Mouse (Mus musculus) lung, embryonic 15.5 days (tissue): ENCODE measurements around the gene 4930447C04Rik. TPM values are rescaled to one million over a fixed set of nuclear protein-coding genes. Genes with fewer than 3 reads are reported as not detected.

Source experiments
- ATAC-seq: fragments of 200-750 bp; cut with Nextera tagmentation; 2 replicates; pipeline ENCODE4 v1.8.0; 2017; ENCODE audit warnings: moderate number of reproducible peaks, borderline replicate concordance; ENCODE audit not compliant: low FRiP score, low TSS enrichment; ENCODE audit errors: extremely low read depth
- H3K27ac ChIP-seq: fragments of 300-500 bp; sonication (generic); 2 replicates; pipeline ENCODE4 v1.5.1; 2015; ENCODE audit warnings: moderate library complexity, mild to moderate bottlenecking, inconsistent platforms
- H3K27me3 ChIP-seq: fragments of 300-500 bp; sonication (generic); 2 replicates; pipeline ENCODE4 v1.6.1; 2015; ENCODE audit warnings: inconsistent platforms
- H3K36me3 ChIP-seq: fragments of 300-500 bp; sonication (generic); 2 replicates; pipeline ENCODE4 v1.6.1; 2015; ENCODE audit warnings: inconsistent platforms
- H3K4me1 ChIP-seq: fragments of 300-500 bp; sonication (generic); 2 replicates; pipeline ENCODE4 v1.6.1; 2015; ENCODE audit warnings: inconsistent platforms
- H3K4me2 ChIP-seq: fragments of 300-500 bp; sonication (generic); 2 replicates; pipeline ENCODE4 v1.6.1; 2015; ENCODE audit warnings: inconsistent platforms, mild to moderate bottlenecking, moderate library complexity
- H3K4me3 ChIP-seq: fragments of 300-500 bp; sonication (generic); 2 replicates; pipeline ENCODE4 v1.5.1; 2015; ENCODE audit warnings: mild to moderate bottlenecking, inconsistent platforms
- H3K9ac ChIP-seq: fragments of 300-500 bp; sonication (generic); 2 replicates; pipeline ENCODE4 v1.6.1; 2015; ENCODE audit warnings: inconsistent platforms
- H3K9me3 ChIP-seq: fragments of 300-500 bp; sonication (generic); 2 replicates; pipeline ENCODE4 v1.6.1; 2016; ENCODE audit warnings: inconsistent platforms
- WGBS: fragments of 180-500 bp; shearing (Covaris S2); methylation state at CpG from one replicate; pipeline ENCODE4 v1.1.7; 2015; 5-methylcytosine and 5-hydroxymethylcytosine counted together
- polyA plus RNA-seq: library from polyadenylated mRNA; unstranded; fragments of >200 nt; fragmentation: Nextera tagmentation; extraction: Ambion mirVana; gene quantifications from 2 replicates; pipeline ENCODE4 v1.2.1, GENCODE M21; 2015

4930447C04Rik gene
- polyA plus RNA-seq, 1 experiment from 2014 or later: 1.3 TPM

DNA sequence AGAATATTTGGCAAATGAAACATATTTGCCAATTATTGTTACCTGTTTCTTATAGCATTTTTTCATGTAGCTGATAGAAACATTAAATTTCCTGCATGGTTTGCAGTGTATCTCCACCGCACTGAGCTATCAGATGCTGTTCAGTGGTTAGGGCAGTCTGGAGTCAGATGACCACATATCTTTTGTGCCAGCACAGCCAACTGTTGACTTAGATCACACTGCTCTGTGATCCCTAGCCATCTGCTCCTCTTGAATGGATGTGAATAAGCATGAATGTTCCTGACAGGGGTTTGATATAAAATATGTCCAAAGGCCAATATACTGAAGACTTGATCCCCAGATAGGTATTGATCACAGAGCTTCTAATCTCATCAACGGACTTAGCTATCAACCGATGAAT lies 17.9 kb upstream of the 4930447C04Rik start:
- no peak overlapping the region for H3K9ac ChIP-seq
- no peaks in the 10 kb centered on the region for H3K4me1 ChIP-seq
- no peak overlapping the region for H3K27ac ChIP-seq
- no peaks in the 10 kb centered on the region for H3K9me3 ChIP-seq
- H3K4me3 ChIP-seq: no peak overlapping the region
- H3K36me3 ChIP-seq: no peaks in the 10 kb centered on the region
- peaks cover 38% of the 10 kb centered on the region for H3K27me3 ChIP-seq
- 95% methylated on average over 3 of the region's 3 CpGs for WGBS
- ATAC-seq: no peak
- no peak overlapping the region for H3K4me2 ChIP-seq

DNA sequence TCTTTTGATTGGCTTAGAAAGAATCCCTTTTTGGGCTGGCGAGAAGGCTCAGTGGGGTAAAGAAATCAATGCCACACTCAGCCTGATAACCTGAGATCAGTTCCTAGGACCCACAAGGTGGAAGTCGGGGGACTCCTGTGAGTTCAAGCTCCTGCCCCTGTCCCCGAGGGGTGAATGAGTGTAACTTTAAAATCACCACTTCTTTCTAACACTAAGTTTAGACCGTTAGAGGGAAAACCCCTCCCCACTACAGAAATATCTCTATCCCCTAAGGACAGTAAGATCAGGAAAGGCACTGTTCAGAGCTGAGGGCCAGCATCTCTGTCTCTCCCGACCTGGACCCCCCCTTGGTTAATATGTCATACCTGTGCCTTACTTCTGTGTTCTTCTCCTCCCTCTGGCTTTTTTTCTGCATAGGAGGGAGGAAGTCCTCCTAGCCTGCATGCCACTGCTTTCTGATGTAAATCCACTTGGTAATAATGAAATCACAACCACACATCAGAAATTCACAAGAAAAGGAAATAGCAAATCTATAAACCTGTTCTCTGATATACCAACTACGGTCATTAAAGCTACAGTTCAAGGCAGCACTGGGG lies 17.4 kb upstream of the 4930447C04Rik start:
- no peaks in the 10 kb centered on the region for H3K36me3 ChIP-seq
- H3K9ac ChIP-seq: no peak overlapping the region
- no peak overlapping the region for H3K4me3 ChIP-seq
- H3K4me2 ChIP-seq: no peak overlapping the region
- WGBS: 68% methylated on average over 6 of the region's 6 CpGs
- H3K9me3 ChIP-seq: no peaks in the 10 kb centered on the region
- H3K27me3 ChIP-seq: peaks cover 42% of the 10 kb centered on the region
- no peak for ATAC-seq
- no peak overlapping the region for H3K27ac ChIP-seq
- no peaks in the 10 kb centered on the region for H3K4me1 ChIP-seq

DNA sequence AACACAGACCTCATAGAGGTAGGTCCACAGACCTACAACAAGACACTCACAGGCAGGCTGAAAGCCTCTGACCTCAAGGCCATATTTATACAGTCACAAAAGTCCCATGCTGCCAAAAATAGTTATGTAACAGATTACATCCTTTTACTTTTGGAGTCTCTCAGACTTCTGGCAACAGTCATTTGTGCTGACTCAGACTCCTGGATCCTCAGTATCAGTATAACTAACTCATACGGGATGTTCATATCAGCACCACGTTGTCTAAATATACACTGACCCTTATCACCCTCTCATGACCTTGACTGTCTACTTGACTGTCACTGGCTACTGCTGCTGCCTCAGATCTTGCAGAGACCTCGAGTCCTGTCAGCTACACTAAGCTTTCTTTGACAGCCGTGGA lies 14.3 kb upstream of the 4930447C04Rik start:
- Histone ChIP-seq H3K36me3 (no peaks in the 10 kb centered on the region), H3K9ac (no peak overlapping the region), H3K4me2 (no peak overlapping the region), H3K27ac (no peak overlapping the region), H3K4me1 (no peaks in the 10 kb centered on the region), H3K27me3 (peaks cover 68% of the 10 kb centered on the region), H3K4me3 (no peak overlapping the region), H3K9me3 (no peaks in the 10 kb centered on the region)
- no peak for ATAC-seq
- WGBS: 15% methylated on average over 4 of the region's 4 CpGs

DNA sequence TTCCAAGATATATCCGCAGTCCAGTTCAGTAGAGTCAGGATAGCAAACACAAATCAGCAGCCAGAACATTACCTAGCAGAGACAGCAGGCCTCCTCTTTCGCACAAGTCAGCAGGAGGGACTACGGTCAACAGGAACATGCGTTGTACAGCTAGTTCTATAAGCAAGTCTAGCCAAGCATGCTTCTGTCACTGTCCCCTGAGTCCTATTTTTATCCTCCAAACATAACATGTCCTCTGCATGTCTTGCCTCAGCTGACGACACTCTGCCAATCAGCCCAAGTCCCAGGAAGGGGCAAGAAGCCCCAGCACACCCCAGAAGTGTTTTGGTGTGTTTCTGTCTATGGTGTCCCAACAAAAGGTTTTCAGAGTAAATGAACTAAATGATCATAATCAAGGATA lies 13.3 kb upstream of the 4930447C04Rik start:
- 74% methylated on average over 5 of the region's 5 CpGs for WGBS
- no peak overlapping the region for H3K4me2 ChIP-seq
- no peaks in the 10 kb centered on the region for H3K9me3 ChIP-seq
- no peak overlapping the region for H3K27ac ChIP-seq
- H3K9ac ChIP-seq: no peak overlapping the region
- peaks cover 72% of the 10 kb centered on the region for H3K27me3 ChIP-seq
- H3K4me1 ChIP-seq: no peaks in the 10 kb centered on the region
- ATAC-seq: no peak
- no peak overlapping the region for H3K4me3 ChIP-seq
- H3K36me3 ChIP-seq: no peaks in the 10 kb centered on the region

DNA sequence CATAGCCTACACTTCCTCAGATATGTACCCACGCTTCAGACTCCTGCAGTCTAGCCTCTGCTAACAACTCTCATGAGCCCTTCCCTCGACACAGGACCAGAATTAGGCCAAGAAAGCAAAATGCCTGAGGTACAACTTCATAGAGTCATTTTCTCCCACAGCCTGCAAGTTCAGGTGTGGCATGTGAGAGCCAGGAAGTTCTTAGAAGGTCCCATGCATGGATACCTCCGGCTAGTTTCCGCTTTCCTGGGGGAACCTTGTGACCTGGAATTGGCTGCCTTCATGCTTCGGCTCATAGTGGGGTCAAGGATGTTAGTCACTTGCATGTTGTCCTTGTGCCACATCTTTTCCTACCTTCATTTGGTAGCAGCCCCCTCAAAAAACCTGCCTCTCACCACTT lies 12.5 kb upstream of the 4930447C04Rik start:
- H3K27me3 ChIP-seq: peaks cover 78% of the 10 kb centered on the region
- no peak overlapping the region for H3K4me2 ChIP-seq
- no peak for ATAC-seq
- H3K9ac ChIP-seq: no peak overlapping the region
- no peaks in the 10 kb centered on the region for H3K9me3 ChIP-seq
- no peak overlapping the region for H3K27ac ChIP-seq
- WGBS: 69% methylated on average over 5 of the region's 5 CpGs
- H3K36me3 ChIP-seq: no peaks in the 10 kb centered on the region
- no peaks in the 10 kb centered on the region for H3K4me1 ChIP-seq
- H3K4me3 ChIP-seq: no peak overlapping the region

DNA sequence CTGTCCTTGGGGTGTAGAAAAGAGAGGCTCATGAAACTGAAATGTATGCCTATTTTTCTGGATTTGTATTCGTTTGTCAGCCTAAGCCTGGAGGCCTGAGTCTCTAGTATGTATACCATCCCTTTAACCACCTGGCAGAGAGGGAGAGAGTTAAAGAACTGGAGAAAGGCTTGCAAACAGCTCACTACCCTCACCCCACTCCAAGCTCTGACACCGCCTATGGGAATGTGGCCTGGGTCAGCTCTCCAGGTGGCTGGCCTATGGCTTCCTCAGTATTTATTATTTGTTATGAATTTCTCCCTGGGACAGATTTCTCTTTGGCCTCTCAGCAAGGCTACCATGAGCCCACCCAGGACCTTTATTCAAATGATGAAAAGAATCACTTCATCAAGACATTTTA lies 6.8 kb upstream of the 4930447C04Rik start:
- H3K27me3 ChIP-seq: peaks cover 94% of the 10 kb centered on the region
- H3K27ac ChIP-seq: no peak overlapping the region
- no peak overlapping the region for H3K4me3 ChIP-seq
- no peaks in the 10 kb centered on the region for H3K36me3 ChIP-seq
- peaks cover 10% of the 10 kb centered on the region for H3K4me1 ChIP-seq
- H3K4me2 ChIP-seq: no peak overlapping the region
- H3K9ac ChIP-seq: no peak overlapping the region
- no peaks in the 10 kb centered on the region for H3K9me3 ChIP-seq
- 14% methylated on average over 2 of the region's 2 CpGs for WGBS
- ATAC-seq: no peak

DNA sequence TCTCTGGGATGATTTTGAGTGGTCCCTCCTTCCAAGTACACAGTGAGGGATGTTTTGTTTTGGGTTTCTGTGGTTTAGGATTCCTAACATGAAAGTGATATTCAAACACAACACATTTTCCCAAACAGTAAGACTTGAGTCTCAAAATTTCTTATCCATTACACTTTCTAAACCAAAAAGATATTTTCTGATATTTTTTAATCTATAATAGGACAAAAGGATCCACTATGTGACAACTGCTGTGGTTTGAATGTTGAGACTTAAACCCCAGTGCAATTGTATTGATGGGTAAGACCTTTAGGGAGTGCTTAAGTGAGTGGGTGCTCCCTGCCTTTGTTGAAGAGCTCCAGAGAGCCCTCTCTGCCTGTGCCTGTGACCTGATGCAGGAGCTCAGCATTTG lies 6.2 kb upstream of the 4930447C04Rik start:
- Histone ChIP-seq H3K27me3 (peaks cover 97% of the 10 kb centered on the region), H3K27ac (no peak overlapping the region), H3K4me3 (no peak overlapping the region), H3K36me3 (no peaks in the 10 kb centered on the region), H3K4me2 (no peak overlapping the region), H3K9ac (no peak overlapping the region), H3K4me1 (peaks cover 10% of the 10 kb centered on the region), H3K9me3 (no peaks in the 10 kb centered on the region)
- no peak for ATAC-seq

DNA sequence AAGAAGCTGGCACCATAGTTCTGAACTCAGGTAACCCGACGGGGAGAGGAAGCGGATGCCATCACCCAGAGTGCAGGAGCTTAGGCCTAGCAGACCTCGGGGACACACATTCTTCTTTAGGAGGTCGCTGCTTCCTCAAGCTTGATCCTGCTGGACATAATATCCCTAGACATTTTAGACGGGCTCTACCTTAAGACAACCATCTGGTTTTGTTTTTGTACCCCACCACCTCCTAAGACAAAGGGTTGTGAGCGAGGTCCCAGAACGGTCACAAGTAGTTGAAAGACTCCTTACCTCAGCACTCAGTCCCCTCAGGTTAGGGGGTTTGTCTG lies 5.5 kb upstream of the 4930447C04Rik start:
- Histone ChIP-seq H3K27me3 (peaks cover 98% of the 10 kb centered on the region), H3K4me2 (peak overlapping the region; percentile 61), H3K9me3 (no peaks in the 10 kb centered on the region), H3K4me1 (peaks cover 10% of the 10 kb centered on the region), H3K27ac (no peak overlapping the region), H3K36me3 (no peaks in the 10 kb centered on the region), H3K9ac (no peak overlapping the region), H3K4me3 (peak overlapping the region; percentile 39)
- ATAC-seq: no peak
- 5% methylated on average over 8 of the region's 8 CpGs for WGBS

DNA sequence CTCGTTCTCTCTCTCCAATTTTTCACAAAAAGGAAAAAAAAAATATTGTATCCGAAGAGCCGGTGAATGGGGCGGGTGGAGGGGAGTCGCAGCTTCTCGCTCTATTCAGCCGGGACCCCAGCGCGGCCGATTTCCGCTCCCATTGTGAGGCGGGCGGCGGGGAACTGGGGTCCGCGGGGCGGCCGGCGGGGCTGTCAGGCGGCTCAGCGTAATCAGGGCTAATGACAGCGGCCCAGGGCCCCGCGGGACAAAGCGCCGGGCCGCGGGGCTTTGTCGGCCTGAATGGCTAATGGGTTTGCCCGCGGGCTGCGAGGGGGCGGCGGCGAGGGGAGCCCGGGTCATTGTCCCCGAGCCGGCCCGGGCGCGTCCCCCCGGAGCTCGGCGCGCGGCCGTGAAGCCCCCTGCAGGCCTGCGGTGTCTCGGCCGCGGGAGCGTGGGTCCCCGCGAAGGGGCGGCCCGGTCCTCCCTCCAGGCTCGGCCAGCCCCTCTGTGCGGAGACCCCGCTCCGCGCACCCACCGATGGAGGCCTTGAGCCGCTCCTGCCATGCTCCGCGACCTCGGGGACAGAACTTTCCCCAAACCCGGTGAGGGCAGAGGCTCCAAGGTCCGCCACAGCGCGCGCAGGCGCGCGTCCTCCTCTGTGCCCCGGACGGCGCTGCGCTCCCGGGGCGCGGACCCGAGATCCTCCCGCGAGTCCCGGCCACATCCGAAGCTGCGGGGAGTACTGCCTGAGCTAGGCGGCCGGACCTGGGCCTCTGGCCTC lies 4.9 kb upstream of the 4930447C04Rik start:
- Histone ChIP-seq H3K9me3 (no peaks in the 10 kb centered on the region), H3K9ac (no peak overlapping the region), H3K4me2 (peak overlapping the region; percentile 61), H3K36me3 (no peaks in the 10 kb centered on the region), H3K27ac (no peak overlapping the region), H3K4me1 (peaks cover 10% of the 10 kb centered on the region), H3K4me3 (peak overlapping the region; percentile 39), H3K27me3 (peaks cover 98% of the 10 kb centered on the region)
- ATAC-seq: no peak
- WGBS: 1% methylated on average over 87 of the region's 89 CpGs

DNA sequence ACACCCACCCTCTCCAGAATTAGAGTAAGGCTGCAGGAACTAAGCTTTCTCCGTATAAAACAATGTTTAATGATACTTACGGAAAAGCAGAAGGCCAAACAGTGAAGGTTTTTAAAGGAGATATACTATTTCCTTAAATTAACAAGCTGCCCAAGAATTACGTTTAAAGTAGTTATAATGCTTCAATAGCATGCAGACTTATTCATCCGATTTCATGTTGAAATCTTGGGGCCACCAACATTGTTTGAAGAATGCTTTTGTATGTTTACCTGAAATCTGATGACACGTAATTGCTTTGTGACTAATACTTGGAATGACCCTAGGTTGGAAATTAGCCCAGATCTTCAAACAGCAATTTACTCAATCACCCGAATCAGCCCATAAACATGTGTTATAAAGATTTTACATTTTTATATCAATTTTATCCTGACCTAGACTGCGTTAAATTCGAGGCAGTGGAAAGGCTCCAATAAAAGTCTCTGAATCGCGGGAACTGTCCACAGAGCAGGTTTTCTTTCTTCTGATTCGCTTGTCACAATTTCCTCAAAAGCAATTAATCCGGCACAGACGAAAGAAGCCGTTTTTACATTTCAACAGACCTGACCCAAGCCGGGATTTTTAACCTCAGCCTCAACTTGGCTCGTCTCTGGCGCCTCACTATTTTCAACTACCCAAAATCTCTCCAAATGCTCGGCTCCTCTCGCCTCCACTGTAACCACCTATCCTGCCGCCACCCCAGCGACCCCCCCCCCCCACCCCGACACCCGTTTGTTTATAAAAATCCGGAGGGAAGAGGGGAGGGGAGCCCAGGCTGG lies 4.0 kb upstream of the 4930447C04Rik start:
- ATAC-seq: no peak
- H3K9me3 ChIP-seq: no peaks in the 10 kb centered on the region
- WGBS: 1% methylated on average over 22 of the region's 24 CpGs
- H3K4me1 ChIP-seq: peaks cover 10% of the 10 kb centered on the region
- H3K27ac ChIP-seq: no peak overlapping the region
- peak overlapping the region; percentile 39; the same call in 1 of the 2 replicates for H3K4me3 ChIP-seq
- peak overlapping the region; percentile 61 for H3K4me2 ChIP-seq
- H3K27me3 ChIP-seq: peaks cover 98% of the 10 kb centered on the region
- H3K36me3 ChIP-seq: no peaks in the 10 kb centered on the region
- no peak overlapping the region for H3K9ac ChIP-seq

DNA sequence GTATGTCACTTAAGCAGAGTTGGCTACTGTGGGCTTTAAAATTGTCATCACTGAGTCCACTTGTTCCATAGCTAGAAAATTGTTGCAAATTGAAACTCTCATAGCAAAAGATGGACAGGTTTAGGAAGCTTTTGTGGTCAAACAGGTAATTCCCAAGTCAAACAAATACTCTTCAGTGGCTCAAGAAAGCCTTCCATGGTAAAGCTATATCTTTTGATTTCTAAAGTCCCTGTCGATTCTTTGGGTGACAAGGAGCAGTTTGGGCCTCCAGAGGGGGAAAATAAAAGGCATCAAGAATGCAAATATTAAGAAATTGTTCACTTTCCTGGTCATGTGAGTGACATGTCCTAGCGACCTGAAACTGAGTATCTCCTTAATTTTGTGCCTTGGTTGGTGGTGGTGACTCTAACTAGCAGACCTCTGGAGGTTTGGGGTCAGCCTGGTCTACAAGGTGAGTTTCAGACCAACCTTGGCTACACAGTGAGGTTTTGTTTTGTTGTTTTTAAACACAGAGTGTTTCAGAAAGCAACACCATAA lies 3.1 kb upstream of the 4930447C04Rik start:
- H3K9ac ChIP-seq: no peak overlapping the region
- H3K4me3 ChIP-seq: no peak overlapping the region
- H3K4me1 ChIP-seq: peaks cover 10% of the 10 kb centered on the region
- peaks cover 100% of the 10 kb centered on the region for H3K27me3 ChIP-seq
- H3K36me3 ChIP-seq: no peaks in the 10 kb centered on the region
- H3K9me3 ChIP-seq: no peaks in the 10 kb centered on the region
- H3K27ac ChIP-seq: no peak overlapping the region
- no peak overlapping the region for H3K4me2 ChIP-seq
- ATAC-seq: no peak
- 8% methylated on average over 2 of the region's 2 CpGs for WGBS

DNA sequence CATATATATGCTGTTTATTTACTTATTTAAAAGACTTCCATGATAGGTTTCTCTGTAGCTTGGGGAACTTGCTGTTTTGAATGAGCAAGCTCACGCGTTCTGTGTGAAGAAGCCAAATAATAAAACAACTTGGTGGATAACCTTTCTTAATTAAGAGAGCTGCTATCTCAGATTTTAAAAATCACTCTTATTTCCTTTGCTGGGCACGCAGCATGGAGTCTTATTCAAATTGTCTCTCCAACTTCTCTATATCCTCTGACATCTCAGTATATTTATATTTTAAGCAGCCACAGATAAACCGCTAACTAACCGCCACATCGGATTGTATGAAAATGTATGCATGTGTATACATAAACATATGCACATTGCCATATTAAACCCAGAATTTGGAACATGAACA lies 1.6 kb upstream of the 4930447C04Rik start:
- 21% methylated on average over 6 of the region's 6 CpGs for WGBS
- no peak overlapping the region for H3K4me2 ChIP-seq
- H3K36me3 ChIP-seq: no peaks in the 10 kb centered on the region
- H3K9ac ChIP-seq: no peak overlapping the region
- peaks cover 100% of the 10 kb centered on the region for H3K27me3 ChIP-seq
- no peaks in the 10 kb centered on the region for H3K9me3 ChIP-seq
- no peak for ATAC-seq
- no peak overlapping the region for H3K27ac ChIP-seq
- H3K4me3 ChIP-seq: no peak overlapping the region
- peaks cover 10% of the 10 kb centered on the region for H3K4me1 ChIP-seq
